9 mouse cellular contexts compared by ENCODE assay signal in the genomic region with DNA sequence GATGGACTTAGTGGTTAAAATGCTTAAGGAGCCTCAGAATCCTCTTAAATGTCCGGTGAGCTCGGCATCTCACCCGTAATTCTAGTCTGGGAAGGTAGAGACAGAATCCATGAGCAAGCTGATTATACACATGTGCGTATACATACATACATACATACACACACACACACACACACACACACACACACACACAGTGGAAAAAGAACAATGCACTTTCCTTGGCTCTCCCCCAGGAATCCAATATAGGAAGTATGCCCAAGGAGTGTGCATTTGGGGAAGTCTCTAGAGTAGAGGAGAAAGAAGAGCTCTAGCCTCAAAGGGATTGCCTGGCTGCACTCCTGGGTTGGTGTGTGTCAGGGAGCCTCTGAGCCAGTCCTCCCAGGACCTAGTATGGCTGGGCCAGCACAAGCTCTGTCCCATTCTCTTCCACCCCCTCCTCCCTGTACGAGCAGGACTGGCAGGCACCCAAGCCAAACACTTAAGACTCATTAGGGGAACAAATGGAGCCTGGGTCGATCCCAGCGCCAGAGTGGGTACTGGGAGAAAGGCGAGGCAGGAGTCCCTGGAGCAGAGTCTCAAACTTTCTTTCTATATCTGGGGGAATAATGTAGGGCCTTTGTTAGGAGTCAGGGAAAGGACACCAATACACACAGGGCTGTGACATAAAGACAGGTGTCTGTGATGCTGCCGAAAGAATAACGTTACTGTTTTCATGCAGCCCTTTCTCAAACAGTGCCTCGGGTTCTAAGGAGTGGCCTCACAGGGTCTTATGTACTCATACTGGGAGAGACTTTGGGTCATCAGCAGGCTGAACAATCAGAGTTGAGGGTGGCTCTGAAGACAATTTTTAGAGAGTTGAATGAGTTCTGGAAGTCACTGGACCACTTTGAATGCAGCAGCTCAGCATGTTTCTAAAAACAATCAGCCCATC. TPM values are rescaled to one million over a fixed set of nuclear protein-coding genes. Genes with fewer than 3 reads are reported as not detected.
DNase-seq lines count a peak whose midpoint lies in the region; ATAC-seq and TF ChIP-seq lines count a peak whose summit lies in the region.
"Had no signal": no experiment of that assay in that cellular context is flagged by ENCODE, and none has a peak within 500 bp of the region (broad histone marks: within the 10 kb centered on the region; RNA-seq: fewer than 3 reads in every experiment).

No protein-coding gene starts in this region.

- peak; percentile 65 for DNase-seq in kidney, adult 2 months
- DNase-seq in kidney, adult 9 months = no peak
- no peak for DNase-seq in urinary bladder, adult 18-20 months (ENCODE audit: low spot score in 2 of 2)
- DNase-seq in liver = no peak

- H3K9ac ChIP-seq in forebrain, embryonic 13.5 days = no peak overlapping the region
- no peak overlapping the region for H3K9ac ChIP-seq in kidney, embryonic 14.5 days (ENCODE audit: low read depth, low read length)
- H3K9ac ChIP-seq in neural tube, embryonic 14.5 days (replicated peaks; ENCODE audit: low read depth, low read length) = 0 out of 2 replicates have a peak overlapping the region, but pooled peaks have one; percentile 21

- H3K9me3 ChIP-seq in forebrain, embryonic 13.5 days (replicated peaks) = no peaks in the 10 kb centered on the region
- no peaks in the 10 kb centered on the region for H3K9me3 ChIP-seq in kidney, embryonic 14.5 days (ENCODE audit: control insufficient read depth, low read length)
- H3K9me3 ChIP-seq in neural tube, embryonic 14.5 days (ENCODE audit: control insufficient read depth, low read length) = no peaks in the 10 kb centered on the region
- H3K9me3 ChIP-seq: G1E had no signal

- H3K36me3 ChIP-seq in kidney, adult 2 months (ENCODE audit: control insufficient read depth, insufficient read depth, low read length) = no peaks in the 10 kb centered on the region
- H3K36me3 ChIP-seq in forebrain, embryonic 13.5 days (ENCODE audit: poor library complexity, severe bottlenecking) = no peaks in the 10 kb centered on the region
- no peaks in the 10 kb centered on the region for H3K36me3 ChIP-seq in kidney, embryonic 14.5 days (ENCODE audit: control insufficient read depth, insufficient read depth, low read length)
- H3K36me3 ChIP-seq in neural tube, embryonic 14.5 days (ENCODE audit: control insufficient read depth, insufficient read depth, low read length) = no peaks in the 10 kb centered on the region
- H3K36me3 ChIP-seq: G1E had no signal

- no peak overlapping the region for H3K4me3 ChIP-seq in kidney, adult 2 months (ENCODE audit: insufficient read depth, low read depth, low read length)
- H3K4me3 ChIP-seq in forebrain, embryonic 13.5 days = no peak overlapping the region
- H3K4me3 ChIP-seq in kidney, embryonic 14.5 days (ENCODE audit: low read length) = no peak overlapping the region
- no peak overlapping the region for H3K4me3 ChIP-seq in neural tube, embryonic 14.5 days (ENCODE audit: low read depth, low read length)

- no peak for TF ChIP-seq CTCF in kidney, adult 2 months (conservative IDR thresholded peaks at IDR 0.05; ENCODE audit: insufficient read depth, insufficient read length, low read depth, low read length)

- no peaks in the 10 kb centered on the region for H3K27me3 ChIP-seq in kidney, adult 2 months (replicated peaks; ENCODE audit: control insufficient read depth, insufficient read depth, low read length)
- H3K27me3 ChIP-seq in forebrain, embryonic 13.5 days = no peaks in the 10 kb centered on the region
- no peaks in the 10 kb centered on the region for H3K27me3 ChIP-seq in kidney, embryonic 14.5 days (ENCODE audit: control insufficient read depth, insufficient read depth, low read length)
- no peaks in the 10 kb centered on the region for H3K27me3 ChIP-seq in neural tube, embryonic 14.5 days (ENCODE audit: control insufficient read depth, insufficient read depth, low read length)

- peak; percentile 88 for ATAC-seq in forebrain, embryonic 13.5 days
- 0 out of 2 replicates have a peak, but pooled peaks have one; percentile 55 for ATAC-seq in kidney, embryonic 14.5 days (ENCODE audit: low FRiP score, low TSS enrichment)
- ATAC-seq in neural tube, embryonic 14.5 days (ENCODE audit: low read depth) = peak; percentile 90
- ATAC-seq in activated CD4-positive, CD25-positive, alpha-beta regulatory T cell, adult 4 months = no peak

- H3K4me1 ChIP-seq in kidney, adult 2 months (ENCODE audit: control insufficient read depth, insufficient read depth, low read length) = no peaks in the 10 kb centered on the region; the same call in 1 of the 2 replicates
- peaks cover 15% of the 10 kb centered on the region for H3K4me1 ChIP-seq in forebrain, embryonic 13.5 days
- no peaks in the 10 kb centered on the region for H3K4me1 ChIP-seq in kidney, embryonic 14.5 days (ENCODE audit: control insufficient read depth, insufficient read depth, low read length)
- H3K4me1 ChIP-seq in neural tube, embryonic 14.5 days (ENCODE audit: control insufficient read depth, insufficient read depth, low read length) = no peaks in the 10 kb centered on the region

- no peak overlapping the region for H3K27ac ChIP-seq in kidney, adult 2 months (ENCODE audit: insufficient read depth, low read depth, low read length)
- H3K27ac ChIP-seq in forebrain, embryonic 13.5 days = no peak overlapping the region
- H3K27ac ChIP-seq in kidney, embryonic 14.5 days (ENCODE audit: low read depth, low read length) = no peak overlapping the region
- H3K27ac ChIP-seq in neural tube, embryonic 14.5 days (ENCODE audit: low read depth, low read length) = no peak overlapping the region

- WGBS in kidney, adult 2 months = 56% methylated on average over 11 of the region's 11 CpGs
- 39% methylated on average over 11 of the region's 11 CpGs for WGBS in forebrain, embryonic 13.5 days
- WGBS in kidney, embryonic 14.5 days = 61% methylated on average over 11 of the region's 11 CpGs
- 62% methylated on average over 11 of the region's 11 CpGs for WGBS in neural tube, embryonic 14.5 days

- TF ChIP-seq POLR2A in kidney, adult 2 months (IDR thresholded peaks at IDR 0.05; ENCODE audit: low read depth, low read length) = no peak

- H3K4me2 ChIP-seq in forebrain, embryonic 13.5 days = no peak overlapping the region
- no peak overlapping the region for H3K4me2 ChIP-seq in kidney, embryonic 14.5 days (replicated peaks; ENCODE audit: low read depth, low read length)
- no peak overlapping the region for H3K4me2 ChIP-seq in neural tube, embryonic 14.5 days (ENCODE audit: low read depth, low read length)

RNA-seq across cellular contexts. Expression of gene Tnks1bp1, which starts 41.2 kb away (rescaled TPM):
- 46.9 and 47.0 TPM in 2 replicates for polyA plus RNA-seq in kidney, adult 2 months (2012; rRNA removed)
- polyA plus RNA-seq in forebrain, embryonic 13.5 days (2015; fragmentation: Nextera tagmentation; extraction: Ambion mirVana) = 20.1 and 24.9 TPM in 2 replicates
- polyA plus RNA-seq in kidney, embryonic 14.5 days (2014; fragmentation: Nextera tagmentation; extraction: Ambion mirVana) = 8.1 and 10.1 TPM in 2 replicates
- 6.8 and 10.6 TPM in 2 replicates for polyA plus RNA-seq in neural tube, embryonic 14.5 days (2014; fragmentation: Nextera tagmentation; extraction: Ambion mirVana)
- polyA plus RNA-seq in activated CD4-positive, CD25-positive, alpha-beta regulatory T cell, adult 4 months (2017; shearing (Covaris generic)) = 1 to 10 TPM; 3.9 to 6.3 TPM

RNA-seq across cellular contexts. Expression of gene Aplnr, which starts 47.0 kb away (rescaled TPM):
- polyA plus RNA-seq in kidney, adult 2 months (2012; rRNA removed) = 14.0 and 16.6 TPM in 2 replicates
- polyA plus RNA-seq in forebrain, embryonic 13.5 days (2015; fragmentation: Nextera tagmentation; extraction: Ambion mirVana) = 20.0 and 21.7 TPM in 2 replicates
- polyA plus RNA-seq in kidney, embryonic 14.5 days (2014; fragmentation: Nextera tagmentation; extraction: Ambion mirVana) = 54.0 and 67.7 TPM in 2 replicates
- polyA plus RNA-seq in neural tube, embryonic 14.5 days (2014; fragmentation: Nextera tagmentation; extraction: Ambion mirVana) = 12.8 and 40.6 TPM in 2 replicates
- polyA plus RNA-seq in activated CD4-positive, CD25-positive, alpha-beta regulatory T cell, adult 4 months (2017; shearing (Covaris generic)) = not detected
- polyA plus RNA-seq: G1E had no signal

RNA-seq across cellular contexts. Expression of gene P2rx3, which starts 51.7 kb away (rescaled TPM):
- polyA plus RNA-seq in kidney, adult 2 months (2012; rRNA removed) = 0.80 and 0.90 TPM in 2 replicates
- 0.79 and 0.90 TPM in 2 replicates for polyA plus RNA-seq in forebrain, embryonic 13.5 days (2015; fragmentation: Nextera tagmentation; extraction: Ambion mirVana)
- polyA plus RNA-seq in kidney, embryonic 14.5 days (2014; fragmentation: Nextera tagmentation; extraction: Ambion mirVana) = 0.53 and 0.86 TPM in 2 replicates
- polyA plus RNA-seq in neural tube, embryonic 14.5 days (2014; fragmentation: Nextera tagmentation; extraction: Ambion mirVana) = 0.94 and 22.0 TPM in 2 replicates
- polyA plus RNA-seq in activated CD4-positive, CD25-positive, alpha-beta regulatory T cell, adult 4 months (2017; shearing (Covaris generic)) = under 1 TPM in 1 of 2 experiments, not detected in 1; 0.62 TPM
- polyA plus RNA-seq: G1E had no signal

RNA-seq across cellular contexts. Expression of gene Ssrp1, which starts 51.9 kb away (rescaled TPM):
- 70.2 and 78.9 TPM in 2 replicates for polyA plus RNA-seq in kidney, adult 2 months (2012; rRNA removed)
- polyA plus RNA-seq in forebrain, embryonic 13.5 days (2015; fragmentation: Nextera tagmentation; extraction: Ambion mirVana) = 281 and 310 TPM in 2 replicates
- polyA plus RNA-seq in kidney, embryonic 14.5 days (2014; fragmentation: Nextera tagmentation; extraction: Ambion mirVana) = 260 and 334 TPM in 2 replicates
- 152 and 178 TPM in 2 replicates for polyA plus RNA-seq in neural tube, embryonic 14.5 days (2014; fragmentation: Nextera tagmentation; extraction: Ambion mirVana)
- 100 to 1,000 TPM; 135 to 160 TPM for polyA plus RNA-seq in activated CD4-positive, CD25-positive, alpha-beta regulatory T cell, adult 4 months (2017; shearing (Covaris generic))

Comparison
In these comparisons a context has a peak if more than half of its experiments do, and no peak if none do; other contexts are left out.
1. RNA of gene Aplnr, which starts 47.0 kb away (polyA plus RNA-seq): 54.0 to 67.7 TPM in kidney, embryonic 14.5 days, 20.0 to 21.7 TPM in forebrain, embryonic 13.5 days, 14.0 to 16.6 TPM in kidney, adult 2 months and 12.8 to 40.6 TPM in neural tube, embryonic 14.5 days; not detected in activated CD4-positive, CD25-positive, alpha-beta regulatory T cell, adult 4 months; every median in the first group is over 10 times any median in the second.